Mouse (Mus musculus) adrenal gland, postnatal 25 days (tissue): ENCODE data around the gene Meiob. TPM values are rescaled to one million over a fixed set of nuclear protein-coding genes. Genes with fewer than 3 reads are reported as not detected.
A peak's percentile ranks its signal among the peaks of the same experiment; 100 is the strongest.

ENCODE experiments used
- DNase-seq: peaks from one replicate; pipeline ENCODE4 v3.0.0; 2021; ENCODE audit warnings: mixed read lengths
- total RNA-seq: library from RNA; stranded (reverse); gene quantifications from 2 replicates; pipeline ENCODE4 v1.2.3, GENCODE M21; 2021

Meiob gene
- total RNA-seq, 1 experiment from 2014 or later, result 1.7 TPM

DNA sequence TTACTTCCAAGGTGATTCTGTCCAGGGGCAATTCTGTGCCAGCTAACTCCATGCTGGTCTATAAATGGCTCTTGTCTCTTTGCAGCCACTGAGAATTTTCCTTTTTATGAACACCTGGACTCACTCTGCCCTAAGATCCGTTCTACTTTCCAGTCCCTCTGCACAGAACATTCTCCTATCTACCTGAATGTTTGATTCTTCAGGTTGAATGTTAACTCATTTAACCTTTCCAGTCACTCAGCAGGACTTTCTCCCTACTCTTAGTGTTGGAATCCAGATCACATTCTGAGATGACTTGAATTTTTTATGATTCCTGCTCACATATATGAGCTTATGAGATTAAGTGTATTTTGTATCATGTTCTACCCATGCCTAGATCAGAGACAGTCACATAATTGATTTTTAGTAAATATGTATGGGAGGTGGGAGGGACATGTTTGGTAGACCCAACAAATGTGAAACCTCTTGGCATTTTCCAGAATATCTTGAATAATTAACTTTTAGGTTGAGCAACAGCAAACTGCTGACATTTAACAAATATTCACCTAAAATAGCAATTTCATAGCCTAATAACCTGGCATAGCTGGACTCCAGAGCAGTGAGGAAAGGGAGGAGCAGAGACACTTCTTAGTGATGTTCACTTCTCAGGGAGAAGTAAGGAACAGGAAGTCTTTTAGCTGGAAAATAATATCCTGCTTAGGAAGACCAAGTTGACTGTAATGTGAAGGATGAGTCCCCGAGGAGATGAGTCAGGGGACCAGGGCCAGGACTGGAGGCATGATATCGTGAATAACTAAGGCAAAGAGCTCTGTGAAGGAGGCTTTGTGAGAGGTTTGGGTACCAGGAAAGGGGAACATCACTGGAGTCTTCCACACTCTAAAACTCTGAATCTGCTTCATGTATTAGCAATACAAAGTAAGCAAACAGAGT is 17.5 kb downstream of the Meiob start:
- DNase-seq, result peak; percentile 18

DNA sequence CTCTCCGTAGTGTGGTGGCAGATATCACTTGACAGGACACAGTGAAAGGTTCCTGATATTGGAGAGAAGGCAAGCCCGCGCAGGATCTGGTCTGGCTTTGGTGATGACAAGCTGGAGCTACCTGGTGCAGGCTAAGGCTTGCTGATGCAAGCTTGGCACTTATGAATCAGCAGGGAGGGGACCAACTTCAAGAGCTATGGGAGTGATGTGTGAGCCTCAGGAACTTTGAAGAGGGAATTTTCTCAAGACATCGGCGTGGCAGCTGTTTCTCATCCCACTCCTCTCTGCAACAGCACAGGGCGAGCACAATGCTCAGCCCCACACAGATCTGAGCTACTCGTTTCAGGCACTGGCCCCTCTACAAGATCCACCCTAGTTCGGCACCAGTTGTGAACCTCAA is 35.8 kb downstream of the Meiob start, which contains the start of gene Hagh:
Hagh (plus strand) TSS at position 302 of the 400 bp plus-strand sequence.
- DNase-seq, result no peak

DNA sequence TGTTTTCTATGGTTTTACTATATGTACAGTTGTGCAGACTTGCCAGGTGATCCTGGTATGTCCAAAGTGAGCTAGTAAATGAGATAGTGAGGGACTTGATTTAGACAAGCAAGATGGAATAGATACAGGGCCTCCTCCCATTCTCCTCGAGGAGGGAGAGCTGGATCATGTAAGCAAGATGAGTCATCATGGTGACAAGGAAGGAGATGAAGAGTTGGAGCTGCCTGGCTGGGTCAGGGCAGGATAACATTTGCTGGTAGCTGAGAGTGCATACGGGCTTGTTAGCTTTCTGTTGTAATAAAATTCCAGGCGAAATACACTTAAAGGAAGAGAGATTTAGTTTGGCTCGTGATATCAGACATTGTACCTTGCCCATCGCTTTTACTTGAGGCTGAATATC is 36.3 kb downstream of the Meiob start:
- no peak for DNase-seq

DNA sequence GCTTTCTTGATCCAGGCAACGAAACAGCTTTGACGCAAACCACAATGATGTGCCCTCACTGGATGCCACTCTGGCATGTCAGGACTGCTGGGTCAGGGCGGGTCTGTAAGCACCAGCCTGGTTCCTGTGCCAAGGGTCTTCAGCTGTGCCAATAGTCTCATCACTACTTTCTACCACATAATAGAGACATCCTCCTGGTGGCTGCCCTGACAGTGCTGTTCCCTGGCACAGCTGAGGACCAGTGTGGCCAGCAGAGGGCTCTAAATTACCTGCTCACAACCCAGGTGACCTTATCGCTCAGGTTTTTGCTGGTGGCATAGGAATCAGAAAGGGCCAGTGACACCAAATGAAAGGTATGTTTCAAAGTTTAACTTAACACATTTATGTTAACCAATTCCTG is 37.0 kb downstream of the Meiob start:
- DNase-seq, result no peak

DNA sequence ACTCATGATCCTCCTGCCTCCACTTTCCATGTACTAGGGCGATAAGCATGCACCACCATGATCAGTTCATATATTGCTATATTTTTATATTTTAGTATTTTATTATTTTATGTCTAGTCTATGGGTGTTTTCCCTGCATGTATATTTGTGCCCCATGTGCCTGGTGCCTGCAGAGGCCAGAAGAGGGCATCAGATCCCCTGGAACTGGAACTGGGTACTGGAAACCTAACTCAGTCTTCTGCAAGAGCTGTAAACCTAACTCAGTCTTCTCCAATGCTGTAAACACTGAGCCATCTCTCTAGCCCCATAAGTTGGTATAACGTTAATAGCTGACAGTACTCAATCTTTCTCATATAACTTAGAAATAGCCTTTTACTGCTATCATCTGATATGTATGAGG is 38.5 kb downstream of the Meiob start:
- no peak for DNase-seq

DNA sequence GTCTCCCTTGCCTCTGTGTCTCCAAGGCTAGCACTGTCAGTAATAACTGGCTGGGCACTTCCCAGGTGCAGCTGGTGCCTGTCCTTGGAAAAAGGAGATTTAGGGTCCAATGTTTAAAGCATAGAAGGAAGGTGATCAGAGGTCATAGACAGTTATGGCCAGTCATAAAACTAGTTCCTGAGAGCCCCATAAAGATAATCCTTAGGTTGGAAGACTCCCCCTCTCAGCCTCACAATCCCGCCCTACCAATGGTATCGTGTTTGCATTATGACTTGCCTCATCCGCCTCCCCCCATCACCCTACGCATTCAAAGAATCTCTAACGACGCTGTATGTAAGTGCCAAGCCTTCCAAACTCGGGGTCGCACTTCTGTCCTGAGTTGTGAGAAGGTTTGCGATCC is 40.4 kb downstream of the Meiob start:
- DNase-seq, result no peak

DNA sequence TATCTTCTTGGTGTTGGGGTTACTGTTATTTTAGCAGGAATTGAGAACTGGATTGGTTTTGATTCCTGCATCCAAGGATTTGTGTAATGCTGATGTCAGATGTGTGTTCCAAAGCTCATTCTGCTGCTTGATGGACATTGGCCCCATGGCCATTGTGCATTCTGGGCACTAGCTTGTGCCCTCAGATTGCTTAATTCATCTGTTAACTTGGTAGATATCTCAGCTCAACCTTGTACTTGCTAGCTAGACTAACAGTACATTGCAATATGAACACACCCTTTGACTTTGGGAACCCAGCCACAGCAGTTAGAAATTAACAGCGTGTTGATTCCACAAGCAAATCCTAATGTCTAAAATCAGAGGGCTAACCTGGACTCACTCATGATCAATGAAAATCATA is 43.3 kb downstream of the Meiob start:
- no peak for DNase-seq

DNA sequence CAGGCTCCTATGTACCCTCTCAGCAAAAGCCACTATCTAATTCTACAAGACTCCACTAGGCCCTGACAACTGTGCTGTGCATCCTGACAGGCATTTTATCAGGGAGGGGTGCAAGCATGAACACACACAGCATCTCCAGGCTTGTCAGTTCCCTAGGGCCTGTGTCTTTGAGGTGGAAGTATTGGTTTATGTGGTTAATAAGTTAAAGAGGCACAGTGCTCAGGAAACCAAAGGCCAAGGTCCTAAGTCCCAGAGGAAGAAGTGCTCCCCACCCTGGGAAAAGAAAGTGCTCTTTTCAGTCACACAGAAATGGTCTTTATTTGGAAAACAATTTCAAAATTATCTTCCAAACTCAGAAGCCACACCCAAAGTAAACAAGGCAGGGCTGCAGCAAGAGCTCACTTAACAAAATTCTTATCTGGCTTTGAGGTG is 44.5 kb downstream of the Meiob start:
- DNase-seq, result no peak

DNA sequence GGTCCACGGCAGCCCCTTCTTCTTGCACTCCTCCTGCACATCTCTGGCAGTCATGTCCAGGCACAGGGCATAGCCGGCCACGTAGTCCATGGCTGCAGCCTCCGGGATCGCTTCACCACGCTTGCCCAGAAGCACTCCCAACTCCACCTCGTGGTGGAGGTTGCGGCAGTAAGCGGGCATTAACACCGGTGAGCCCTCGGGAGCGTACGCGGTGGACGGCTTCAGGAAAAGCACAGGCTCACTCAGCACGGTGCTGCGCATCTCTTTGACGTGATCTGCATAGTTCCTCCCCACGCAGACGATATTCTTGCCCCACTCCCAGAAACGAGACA is 45.6 kb downstream of the Meiob start:
- no peak for DNase-seq

DNA sequence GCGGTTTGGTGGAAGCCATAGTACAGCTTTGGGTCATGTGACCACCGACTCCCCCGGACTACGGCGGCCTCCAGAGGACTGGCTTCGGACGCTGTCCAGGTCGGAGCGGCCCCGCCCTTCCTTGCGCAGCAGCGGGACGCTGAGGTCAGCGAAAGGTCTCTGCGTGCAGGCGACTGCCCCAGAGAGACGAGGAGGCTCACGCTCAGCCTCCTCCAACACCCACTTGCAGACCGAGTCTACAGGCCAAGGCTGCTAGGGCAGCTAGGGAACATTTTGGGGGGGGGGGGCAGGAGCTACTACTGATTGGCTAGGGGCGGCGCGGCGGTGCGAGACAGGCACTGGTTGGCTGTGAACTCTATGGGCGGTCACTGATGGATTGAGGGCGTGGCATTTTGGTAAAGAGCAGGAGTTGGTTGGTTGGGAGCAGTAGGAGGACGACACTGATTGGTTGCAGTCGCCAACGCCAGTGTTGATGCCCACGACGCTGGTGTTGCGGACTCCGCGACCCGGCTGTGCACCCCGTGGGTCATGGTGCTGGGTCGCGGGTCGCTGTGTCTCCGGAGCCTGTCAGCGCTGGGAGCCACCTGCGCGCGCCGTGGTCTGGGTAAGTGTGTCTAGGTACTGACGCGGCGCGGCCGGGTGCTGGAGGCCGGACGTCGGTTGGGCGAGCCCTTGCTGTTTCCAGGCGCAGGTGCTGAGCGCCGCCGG is 46.1 kb downstream of the Meiob start, which contains the start of gene Fahd1:
Fahd1 (minus strand) TSS at position 300 of the 708 bp plus-strand sequence.
- peak; percentile 91 for DNase-seq

DNA sequence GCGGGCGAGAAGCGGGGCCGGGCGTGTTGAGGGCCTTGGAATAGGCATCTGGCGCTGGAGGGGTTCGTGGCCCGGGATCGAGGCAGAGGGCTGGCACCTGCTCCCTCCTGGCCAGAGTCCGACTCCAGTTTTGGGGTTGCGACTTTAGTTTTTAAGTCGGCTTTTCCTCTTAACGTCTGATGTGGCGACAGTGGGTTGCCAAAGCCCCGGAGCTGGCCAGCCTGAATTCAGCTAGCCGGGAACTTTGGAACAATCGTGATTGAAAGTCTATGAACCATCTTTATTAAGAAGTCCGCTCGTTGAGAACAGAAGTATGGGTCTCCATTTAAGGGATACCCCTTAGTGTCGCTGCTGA is 46.7 kb downstream of the Meiob start:
- no peak for DNase-seq

DNA sequence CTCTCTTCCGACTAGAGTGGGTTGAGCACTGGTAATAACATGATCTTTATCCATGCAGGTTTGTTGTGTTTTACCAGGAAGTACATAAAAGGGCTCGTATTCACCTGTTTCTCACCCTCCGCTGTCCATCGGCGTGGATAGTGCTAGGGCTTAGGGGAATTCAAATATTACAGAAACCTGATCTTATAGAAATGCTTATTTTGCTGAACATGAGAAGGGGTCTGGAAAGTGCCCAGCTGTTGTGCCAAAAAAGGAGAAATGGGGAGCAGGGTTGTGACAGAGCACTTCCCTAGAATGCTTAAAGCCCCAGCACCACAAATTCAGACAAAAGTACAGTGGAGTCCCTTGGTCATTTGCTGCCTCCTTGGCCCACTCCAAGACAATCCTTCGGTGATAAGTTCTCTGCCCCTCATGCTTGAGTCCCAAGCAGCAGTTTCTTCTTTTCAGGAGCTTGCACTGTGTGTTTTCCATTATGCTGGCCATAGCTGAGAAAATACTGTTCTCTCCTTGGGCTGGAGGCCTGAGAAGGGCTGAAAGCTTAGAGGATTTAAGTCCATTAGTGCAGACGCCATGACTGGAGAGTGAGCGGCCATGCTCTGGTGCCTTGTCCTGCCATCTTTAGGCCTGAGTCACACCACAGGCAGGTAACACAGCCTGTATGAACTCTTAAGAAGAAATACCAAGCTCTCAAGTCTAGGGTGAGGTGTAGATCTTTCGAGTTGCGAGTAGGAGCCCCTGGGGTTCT is 47.5 kb downstream of the Meiob start:
- DNase-seq, result no peak

DNA sequence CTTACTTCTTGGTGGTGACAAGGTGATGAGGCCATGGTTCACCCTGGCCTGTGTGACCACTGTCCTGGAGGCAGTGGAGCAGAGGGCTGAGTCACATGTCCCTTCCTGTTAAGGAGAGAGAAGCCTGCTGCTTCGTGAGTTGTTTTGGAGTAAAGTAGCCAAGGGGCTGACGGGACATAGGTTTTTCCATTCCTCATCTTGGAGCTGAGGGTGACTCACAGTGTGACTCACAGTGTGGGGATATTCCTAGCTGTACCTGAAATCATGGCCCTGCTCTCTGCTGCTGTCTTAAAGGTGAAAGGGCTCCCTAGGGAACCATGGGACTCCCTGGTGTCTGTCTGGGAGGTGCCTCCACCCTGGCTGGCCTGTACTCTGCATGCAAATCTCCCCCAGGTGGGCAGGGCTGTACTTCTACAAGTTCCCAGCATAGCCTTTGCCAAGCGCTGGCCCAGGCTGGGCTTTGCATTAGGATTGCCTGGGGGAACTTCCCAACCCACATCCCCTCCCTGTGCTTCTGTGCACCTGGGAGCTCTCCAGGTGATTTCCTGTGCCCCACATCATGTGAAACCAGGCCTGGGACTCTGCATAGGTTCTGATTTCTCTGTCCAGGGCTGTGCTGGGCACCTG is 51.9 kb downstream of the Meiob start:
- no peak for DNase-seq

DNA sequence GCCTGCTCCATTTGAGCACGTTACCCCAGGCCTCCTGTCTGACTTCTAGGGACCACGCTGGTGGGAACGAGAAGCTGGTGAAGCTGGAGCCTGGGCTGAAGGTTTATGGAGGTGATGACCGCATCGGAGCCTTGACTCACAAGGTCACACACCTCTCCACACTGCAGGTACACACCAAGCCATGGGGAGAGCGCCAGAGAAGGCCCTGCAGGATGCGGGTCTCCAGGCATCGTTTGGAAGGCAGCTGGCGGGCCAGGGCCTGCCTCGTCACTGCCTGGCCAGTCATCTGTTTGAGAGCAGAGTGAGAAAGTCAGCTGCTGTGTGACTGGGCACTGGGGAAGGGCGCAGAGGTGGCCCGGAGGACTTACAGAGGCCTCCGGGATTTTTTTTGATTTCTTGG is 52.5 kb downstream of the Meiob start:
- DNase-seq, result no peak

DNA sequence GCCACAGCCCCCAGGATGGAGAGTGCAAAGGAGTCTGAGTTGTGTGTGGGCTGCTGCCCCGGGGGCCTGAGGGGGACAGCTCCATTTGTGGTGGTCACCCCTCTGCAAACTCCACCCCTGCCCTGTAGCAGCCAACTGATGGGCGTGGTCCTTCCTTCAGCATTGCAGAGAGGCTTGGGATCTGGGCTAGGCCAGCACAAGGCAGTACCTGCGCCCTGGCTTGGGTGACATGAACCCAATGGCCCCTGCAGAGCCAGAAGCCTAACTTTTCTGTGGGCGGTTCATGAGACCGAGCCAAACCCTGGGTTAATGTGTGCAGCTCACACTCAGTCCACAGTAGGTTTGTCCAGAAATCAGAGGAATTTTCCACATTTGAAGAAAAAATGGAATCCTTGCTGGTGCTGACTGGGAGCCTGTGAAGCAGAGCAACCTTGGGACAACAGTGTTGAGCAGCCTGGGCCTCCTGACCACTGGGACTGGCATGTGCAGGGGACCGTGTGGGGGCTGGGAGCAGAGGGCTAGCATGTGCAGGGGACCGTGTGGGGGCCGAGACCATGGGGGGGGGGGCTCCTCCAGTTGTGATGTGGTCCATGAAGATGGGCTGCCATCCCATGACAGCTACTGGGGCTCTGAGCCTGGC is 53.9 kb downstream of the Meiob start:
- DNase-seq, result no peak

DNA sequence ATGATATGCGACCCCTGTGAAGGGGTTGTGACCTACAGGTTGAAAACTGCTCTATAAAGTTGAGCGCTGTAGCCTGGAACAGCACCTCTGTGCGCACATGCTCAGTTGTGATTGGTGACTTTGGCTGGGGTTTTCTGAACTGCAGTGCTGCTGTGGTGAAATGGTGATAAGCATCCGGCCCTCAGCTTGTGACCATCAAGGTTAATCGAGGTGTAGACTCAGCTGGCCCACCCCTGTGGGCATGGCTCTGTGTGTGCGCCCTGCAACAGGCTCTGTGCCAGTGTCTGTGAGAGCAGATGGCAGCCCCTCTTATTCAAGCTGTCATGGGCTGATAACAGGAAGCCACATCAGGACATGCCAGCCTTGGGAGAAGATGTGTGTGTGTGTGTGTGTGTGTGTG is 54.9 kb downstream of the Meiob start:
- DNase-seq, result no peak

DNA sequence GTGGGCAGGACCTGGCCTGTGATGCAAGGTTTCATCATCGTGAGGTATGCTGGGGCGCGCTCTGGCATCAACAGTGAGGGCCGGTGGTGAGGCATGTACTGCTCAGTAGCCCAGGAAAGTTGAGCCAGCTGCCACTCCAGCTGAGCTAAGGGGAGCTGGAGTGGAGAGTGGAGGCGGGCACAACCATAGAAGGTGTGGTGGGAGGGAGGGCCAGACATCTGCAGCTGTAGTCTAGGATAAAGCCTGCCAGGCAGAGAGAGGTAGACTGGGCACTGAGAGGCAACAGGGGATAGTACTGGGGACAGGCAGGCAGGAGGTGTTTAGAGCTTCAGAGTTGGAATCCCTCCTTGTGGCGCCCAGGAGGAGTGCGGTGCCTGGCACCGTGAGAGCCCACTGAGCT is 56.0 kb downstream of the Meiob start:
- no peak for DNase-seq

DNA sequence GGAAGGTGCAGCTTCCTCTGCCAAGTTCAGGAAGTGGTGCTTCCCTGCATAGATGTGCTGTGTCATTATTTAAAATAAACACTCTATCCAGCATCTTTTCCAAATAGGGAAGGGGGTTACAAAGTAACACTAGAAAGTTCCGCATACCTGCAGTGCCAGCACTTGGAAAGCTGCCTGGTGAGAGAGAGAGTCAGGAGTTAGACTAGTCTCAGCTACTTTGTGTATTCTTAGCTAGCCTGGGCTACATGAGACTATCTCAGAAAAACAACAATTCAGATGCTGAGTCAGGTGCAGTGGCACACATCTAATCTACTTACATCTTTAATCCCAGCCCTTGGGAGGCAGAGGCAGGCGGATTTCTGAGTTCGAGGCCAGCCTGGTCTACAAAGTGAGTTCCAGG is 57.7 kb downstream of the Meiob start:
- no peak for DNase-seq

DNA sequence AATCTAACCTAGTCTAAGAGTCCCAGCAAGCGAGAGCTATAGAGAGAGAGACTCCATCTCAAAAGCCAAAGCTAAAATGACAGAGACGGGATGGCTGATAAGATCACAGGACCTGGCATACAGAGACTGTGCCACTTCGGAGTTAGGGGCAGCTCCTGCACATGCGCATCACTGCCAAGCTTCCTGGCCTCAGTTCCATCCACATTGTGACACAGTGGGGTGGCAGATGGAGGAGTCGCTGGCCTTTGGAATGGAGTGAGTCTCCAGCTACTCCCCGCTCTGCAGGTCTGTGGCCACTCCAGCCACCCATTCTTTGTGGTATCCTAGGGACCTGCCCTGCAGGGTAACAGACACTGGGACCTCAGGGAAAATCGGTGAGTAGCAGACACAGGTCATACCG is 61.7 kb downstream of the Meiob start, which contains the start of gene Igfals:
Igfals (plus strand) TSS at position 222 of the 400 bp plus-strand sequence.
- DNase-seq, result no peak

DNA sequence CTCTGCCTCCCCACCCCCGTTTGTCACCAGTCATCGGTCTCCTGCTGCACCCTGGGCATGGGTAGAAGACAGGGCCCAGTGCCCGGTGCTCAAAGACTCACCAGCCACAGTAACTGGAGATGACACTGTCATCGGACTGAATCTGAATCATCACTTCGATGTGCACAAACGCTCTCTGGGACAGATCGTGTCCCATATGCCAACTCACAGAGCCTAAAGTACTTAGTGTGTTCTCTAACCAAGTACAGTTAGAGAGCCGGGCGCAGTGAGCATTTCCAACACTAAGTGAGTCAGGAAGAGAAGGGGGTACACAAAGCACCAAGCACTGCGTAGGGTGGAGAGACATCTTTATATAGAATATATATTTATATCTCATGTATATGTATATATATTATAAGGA is 63.8 kb downstream of the Meiob start:
- DNase-seq, result no peak

DNA sequence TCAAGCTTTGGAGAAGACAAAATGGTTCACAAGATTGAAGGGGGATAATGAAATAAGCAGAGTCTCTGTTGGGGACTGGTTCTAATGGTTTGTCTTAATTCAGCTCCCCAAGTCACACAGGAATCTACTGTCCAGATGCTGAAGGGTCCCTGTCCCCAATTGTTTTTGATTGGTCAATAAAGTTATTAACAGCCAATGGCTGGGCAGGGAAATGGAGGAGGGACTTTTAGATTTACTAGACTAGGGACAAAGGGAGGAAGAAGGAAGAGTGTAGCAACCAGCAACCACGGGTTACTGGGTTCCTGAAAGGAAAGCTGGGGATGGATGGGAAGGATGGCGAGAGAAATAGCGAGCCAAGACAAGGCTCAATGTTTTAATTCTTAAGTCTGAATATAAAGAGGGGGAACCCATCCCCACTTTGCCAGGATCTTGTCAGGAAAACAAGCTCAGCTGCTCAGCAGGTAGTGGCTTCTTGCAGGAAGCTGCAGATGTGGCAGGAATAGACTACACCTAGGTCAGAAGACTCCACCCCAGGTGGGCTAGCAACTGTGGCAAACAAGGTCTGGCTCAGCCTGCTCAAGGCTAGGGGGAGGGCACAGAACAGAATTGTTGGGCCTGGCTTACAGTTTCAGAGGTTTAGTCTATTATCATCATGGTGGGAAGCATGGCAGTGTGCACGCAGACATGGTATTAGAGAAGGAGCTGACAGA is 69.8 kb downstream of the Meiob start:
- no peak for DNase-seq
